Mouse (Mus musculus): Measurements from ENCODE around the gene Filip1l.

DNA sequence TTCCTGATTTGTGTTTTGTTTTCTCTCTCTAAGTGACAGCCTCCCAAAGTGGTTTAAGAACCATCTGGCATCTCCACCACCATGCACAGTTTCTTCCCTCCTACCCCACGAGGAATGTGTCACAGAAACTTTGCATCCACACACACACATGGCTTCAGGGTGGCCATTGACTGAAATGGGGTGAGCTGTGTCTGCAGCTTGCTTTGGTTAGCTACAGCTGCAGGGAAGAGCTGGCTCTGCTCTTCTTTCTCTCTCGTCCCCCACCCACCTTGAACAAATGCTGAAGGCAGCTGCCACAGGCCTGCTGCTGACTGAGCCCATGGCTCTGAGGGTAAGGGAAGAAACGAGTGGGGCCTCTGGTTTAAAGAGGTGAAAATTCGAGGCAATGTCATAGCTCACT lies 59.9 kb downstream of the Filip1l start:
- TF ChIP-seq CTCF (IDR thresholded peaks at IDR 0.05; ENCODE audit: low read depth) (no peak), EP300 (optimal IDR thresholded peaks at IDR 0.05) (no peak)
